Mouse (Mus musculus): ENCODE data around the gene Clp1. TPM values are rescaled to one million over a fixed set of nuclear protein-coding genes. Genes with fewer than 3 reads are reported as not detected.

Clp1 gene
- polyA plus RNA-seq, 1 experiment from 2014 or later: 35.9 TPM

DNA sequence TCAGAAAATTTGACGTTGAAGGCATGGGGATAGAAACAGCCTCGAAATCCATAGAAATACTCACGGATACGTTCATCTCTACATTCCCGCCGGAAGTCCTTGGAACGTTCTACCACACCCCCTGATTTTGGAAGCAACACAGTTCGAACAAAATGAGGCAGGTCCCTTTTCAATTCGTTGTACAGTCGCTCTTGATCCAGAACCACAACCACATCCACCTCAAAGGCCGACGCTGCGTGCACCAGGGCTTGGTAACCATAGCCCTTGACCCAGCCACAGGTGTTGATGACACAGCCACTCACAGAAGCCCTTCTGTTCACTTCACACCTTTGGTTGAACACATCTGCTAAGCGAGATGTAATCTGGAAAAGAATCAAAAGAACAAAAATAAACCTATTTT, 3.3 kb downstream of the Clp1 start:
- peaks cover 42% of the 10 kb centered on the region for H3K36me3 ChIP-seq (ENCODE audit: poor library complexity, severe bottlenecking)
- H3K4me1 ChIP-seq: peaks cover 29% of the 10 kb centered on the region
- H3K9ac ChIP-seq: no peak overlapping the region
- H3K9me3 ChIP-seq (replicated peaks): no peaks in the 10 kb centered on the region
- ATAC-seq: no peak
- H3K27me3 ChIP-seq: no peaks in the 10 kb centered on the region
- H3K4me2 ChIP-seq: no peak overlapping the region
- no peak overlapping the region for H3K4me3 ChIP-seq
- 96% methylated on average over 14 of the region's 14 CpGs for WGBS
- H3K27ac ChIP-seq: no peak overlapping the region

GRCm38 (mm10) chr2:84721182-84721581, 6.0 kb downstream of the Clp1 start:
- 92% methylated on average over 3 of the region's 3 CpGs for WGBS
- Histone ChIP-seq H3K27ac (no peak overlapping the region), H3K4me2 (no peak overlapping the region), H3K4me3 (no peak overlapping the region), H3K27me3 (no peaks in the 10 kb centered on the region), H3K36me3 (ENCODE audit: poor library complexity, severe bottlenecking) (peaks cover 42% of the 10 kb centered on the region), H3K4me1 (peaks cover 27% of the 10 kb centered on the region), H3K9me3 (replicated peaks) (no peaks in the 10 kb centered on the region), H3K9ac (no peak overlapping the region)
- no peak for ATAC-seq

DNA sequence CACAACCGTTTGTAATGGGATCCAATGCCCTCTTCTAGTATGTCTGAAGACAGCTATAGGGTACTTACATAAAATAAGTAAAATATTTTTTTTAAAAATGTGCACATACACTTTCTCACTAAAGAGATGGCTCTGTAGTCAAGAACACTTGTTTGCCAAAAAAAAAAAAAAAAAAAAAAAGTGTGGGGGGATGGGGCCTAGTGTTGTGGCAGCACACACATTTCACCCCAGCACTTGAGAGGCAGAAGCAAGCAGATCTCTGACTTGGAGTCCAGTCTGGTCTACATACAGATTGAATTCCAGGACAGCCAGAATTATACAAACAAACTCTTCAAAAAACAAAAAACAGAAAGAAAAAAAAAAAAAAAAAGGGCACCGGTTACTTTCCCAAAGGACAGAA, 6.4 kb downstream of the Clp1 start:
- Histone ChIP-seq H3K4me1 (peaks cover 24% of the 10 kb centered on the region), H3K27ac (no peak overlapping the region), H3K4me3 (no peak overlapping the region), H3K36me3 (ENCODE audit: poor library complexity, severe bottlenecking) (peaks cover 41% of the 10 kb centered on the region), H3K9ac (no peak overlapping the region), H3K9me3 (replicated peaks) (no peaks in the 10 kb centered on the region), H3K4me2 (no peak overlapping the region), H3K27me3 (no peaks in the 10 kb centered on the region)
- ATAC-seq: no peak
- 97% methylated on average over 2 of the region's 2 CpGs for WGBS

GRCm38 (mm10) chr2:84717357-84717756, 9.8 kb downstream of the Clp1 start:
- WGBS: 95% methylated on average over 4 of the region's 4 CpGs

GRCm38 (mm10) chr2:84716423-84717355, 10.5 kb downstream of the Clp1 start:
- Histone ChIP-seq H3K27ac (peak overlapping the region; percentile 96; the same call in 1 of the 2 replicates), H3K9me3 (replicated peaks) (no peaks in the 10 kb centered on the region), H3K4me3 (peak overlapping the region; percentile 96), H3K36me3 (ENCODE audit: poor library complexity, severe bottlenecking) (peaks cover 5% of the 10 kb centered on the region; the same call in 1 of the 2 replicates), H3K9ac (peak overlapping the region; percentile 78), H3K4me1 (peaks cover 26% of the 10 kb centered on the region), H3K4me2 (peak overlapping the region; percentile 82), H3K27me3 (no peaks in the 10 kb centered on the region)
- ATAC-seq: no peak
- 38% methylated on average over 9 of the region's 9 CpGs for WGBS

More at GRCm38 (mm10) chr2:84717357-84717756, 9.8 kb downstream of the Clp1 start:
- H3K36me3 ChIP-seq (ENCODE audit: poor library complexity, severe bottlenecking): peaks cover 12% of the 10 kb centered on the region
- no peak overlapping the region for H3K27ac ChIP-seq
- no peaks in the 10 kb centered on the region for H3K9me3 ChIP-seq (replicated peaks)
- ATAC-seq: no peak
- peaks cover 22% of the 10 kb centered on the region for H3K4me1 ChIP-seq
- no peak overlapping the region for H3K9ac ChIP-seq
- no peaks in the 10 kb centered on the region for H3K27me3 ChIP-seq
- no peak overlapping the region for H3K4me3 ChIP-seq
- no peak overlapping the region for H3K4me2 ChIP-seq

DNA sequence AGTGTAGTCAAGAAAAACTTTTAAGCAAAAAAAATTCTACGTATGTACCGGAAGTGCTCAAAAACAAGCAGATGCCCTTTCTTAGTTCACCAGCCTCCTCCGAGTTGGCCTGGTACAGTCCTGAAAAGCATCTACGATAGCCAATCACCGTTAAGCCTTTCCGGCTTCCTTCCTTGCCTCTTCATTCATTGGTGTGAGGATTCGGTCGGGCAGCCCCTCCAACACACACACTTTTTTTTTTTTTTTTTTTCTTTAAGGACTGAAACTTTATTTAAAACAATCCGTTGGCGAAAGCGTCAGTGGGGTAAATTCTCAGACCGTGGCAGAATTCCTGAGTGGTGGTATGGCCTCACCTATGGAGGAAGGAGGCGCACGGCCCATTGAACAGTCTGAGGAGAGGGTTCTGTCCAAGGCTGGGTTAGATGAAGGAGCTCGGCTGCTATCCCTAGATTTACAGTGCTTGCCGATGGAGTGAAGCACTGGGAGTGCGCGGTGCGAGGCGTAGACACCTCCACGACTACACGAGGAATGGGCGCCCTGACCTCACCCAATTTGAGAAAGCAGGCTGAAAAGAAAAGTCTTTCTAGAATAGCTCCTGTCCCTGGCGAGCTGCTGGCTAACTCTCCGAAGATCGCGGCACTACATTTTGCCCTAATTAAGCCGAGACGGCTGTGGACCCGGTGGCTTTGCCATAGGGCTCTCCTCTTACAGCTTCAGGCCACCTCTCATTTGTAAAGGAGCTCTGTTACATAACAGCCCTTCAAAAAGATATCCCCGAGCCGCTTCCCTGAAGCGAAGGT, 11.4 kb downstream of the Clp1 start:
- no peaks in the 10 kb centered on the region for H3K9me3 ChIP-seq (replicated peaks)
- H3K36me3 ChIP-seq (ENCODE audit: poor library complexity, severe bottlenecking): peaks cover 3% of the 10 kb centered on the region
- ATAC-seq: peak; percentile 95
- H3K27ac ChIP-seq: peak overlapping the region; percentile 96
- peaks cover 26% of the 10 kb centered on the region for H3K4me1 ChIP-seq
- peak overlapping the region; percentile 96 for H3K4me3 ChIP-seq
- no peaks in the 10 kb centered on the region for H3K27me3 ChIP-seq
- peak overlapping the region; percentile 82 for H3K4me2 ChIP-seq
- under 1% methylated on average over 33 of the region's 33 CpGs for WGBS
- peak overlapping the region; percentile 97 for H3K9ac ChIP-seq

DNA sequence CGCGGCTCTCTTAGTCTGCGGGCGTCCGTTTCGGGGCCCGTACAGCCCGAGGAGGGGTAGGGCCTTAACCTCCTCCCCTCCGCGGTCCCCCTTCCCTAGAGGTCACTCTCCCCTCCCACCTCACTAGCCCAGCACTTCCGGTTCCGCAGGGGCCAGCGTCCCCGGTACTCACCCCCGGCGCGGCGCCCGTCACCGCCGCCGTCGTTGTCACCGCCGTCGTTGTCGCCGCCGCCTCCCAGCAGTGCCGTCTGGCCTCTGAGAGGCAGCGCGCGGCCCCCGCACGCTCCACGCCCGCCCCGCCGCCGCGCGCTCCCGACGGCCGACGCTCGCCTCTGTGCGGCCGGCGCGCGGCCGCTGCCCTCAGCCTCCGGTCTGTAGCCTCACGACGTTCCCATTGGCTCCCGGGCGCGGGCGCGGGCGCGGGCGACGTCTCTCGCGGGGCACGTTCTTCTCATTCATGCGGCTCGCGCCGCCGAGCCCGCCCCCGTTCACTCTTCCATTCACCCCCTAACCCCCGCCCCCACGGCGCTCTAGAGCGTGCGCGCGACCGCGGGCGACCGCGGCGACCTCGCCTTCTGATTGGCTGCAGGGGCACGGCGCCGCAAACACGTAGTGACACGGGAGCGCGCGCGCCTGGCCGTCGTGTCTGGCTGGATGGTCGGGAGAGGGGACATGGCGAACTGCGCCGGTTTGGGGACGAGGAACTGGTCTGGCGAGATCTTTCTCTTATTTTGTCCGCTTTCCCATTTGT, 12.2 kb downstream of the Clp1 start, which contains the start of gene Zdhhc5:
Gene Zdhhc5, minus strand, starts transcription at position 370 of the 751 bp plus-strand sequence.
- under 1% methylated on average over 88 of the region's 107 CpGs for WGBS
- Histone ChIP-seq H3K36me3 (ENCODE audit: poor library complexity, severe bottlenecking) (peaks cover 11% of the 10 kb centered on the region), H3K9me3 (replicated peaks) (no peaks in the 10 kb centered on the region), H3K9ac (peak within 1 kb of the TSS; percentile 97), H3K4me3 (peak within 1 kb of the TSS; percentile 96), H3K27ac (peak within 1 kb of the TSS; percentile 96), H3K4me2 (peak within 1 kb of the TSS; percentile 82), H3K4me1 (peaks cover 29% of the 10 kb centered on the region), H3K27me3 (no peaks in the 10 kb centered on the region)
- peak; percentile 97 for ATAC-seq

GRCm38 (mm10) chr2:84714422-84714810, 12.7 kb downstream of the Clp1 start:
- no peaks in the 10 kb centered on the region for H3K27me3 ChIP-seq
- peak overlapping the region; percentile 97 for H3K9ac ChIP-seq
- peaks cover 15% of the 10 kb centered on the region for H3K36me3 ChIP-seq (ENCODE audit: poor library complexity, severe bottlenecking)
- peak overlapping the region; percentile 96 for H3K27ac ChIP-seq
- H3K9me3 ChIP-seq (replicated peaks): no peaks in the 10 kb centered on the region
- WGBS: 0% methylated on average over 12 of the region's 26 CpGs
- peak overlapping the region; percentile 96 for H3K4me3 ChIP-seq
- H3K4me2 ChIP-seq: peak overlapping the region; percentile 80
- peaks cover 32% of the 10 kb centered on the region for H3K4me1 ChIP-seq
- ATAC-seq: no peak; the same call in 1 of the 2 replicates

GRCm38 (mm10) chr2:84711898-84712297, 15.3 kb downstream of the Clp1 start:
- ATAC-seq: no peak
- Histone ChIP-seq H3K9me3 (replicated peaks) (no peaks in the 10 kb centered on the region), H3K4me2 (no peak overlapping the region), H3K27me3 (no peaks in the 10 kb centered on the region), H3K4me3 (no peak overlapping the region), H3K27ac (no peak overlapping the region), H3K4me1 (peaks cover 57% of the 10 kb centered on the region), H3K9ac (no peak overlapping the region), H3K36me3 (ENCODE audit: poor library complexity, severe bottlenecking) (peaks cover 37% of the 10 kb centered on the region)
- WGBS: 85% methylated on average over 2 of the region's 2 CpGs

- peaks cover 38% of the 10 kb centered on the region for H3K4me1 ChIP-seq
- H3K4me2 ChIP-seq: 0 out of 2 replicates have a peak overlapping the region, but pooled peaks have one; percentile 5
- H3K4me3 ChIP-seq: no peak overlapping the region
- H3K27me3 ChIP-seq: no peaks in the 10 kb centered on the region
- 23% methylated on average over 1 of the region's 1 CpGs for WGBS
- no peaks in the 10 kb centered on the region for H3K9me3 ChIP-seq (replicated peaks)
- no peak overlapping the region for H3K9ac ChIP-seq
- peaks cover 56% of the 10 kb centered on the region for H3K36me3 ChIP-seq (ENCODE audit: poor library complexity, severe bottlenecking)
- H3K27ac ChIP-seq: no peak overlapping the region
- no peak for ATAC-seq
These were observed 19.6 kb downstream of the Clp1 start for GRCm38 (mm10) chr2:84707523-84707922.

DNA sequence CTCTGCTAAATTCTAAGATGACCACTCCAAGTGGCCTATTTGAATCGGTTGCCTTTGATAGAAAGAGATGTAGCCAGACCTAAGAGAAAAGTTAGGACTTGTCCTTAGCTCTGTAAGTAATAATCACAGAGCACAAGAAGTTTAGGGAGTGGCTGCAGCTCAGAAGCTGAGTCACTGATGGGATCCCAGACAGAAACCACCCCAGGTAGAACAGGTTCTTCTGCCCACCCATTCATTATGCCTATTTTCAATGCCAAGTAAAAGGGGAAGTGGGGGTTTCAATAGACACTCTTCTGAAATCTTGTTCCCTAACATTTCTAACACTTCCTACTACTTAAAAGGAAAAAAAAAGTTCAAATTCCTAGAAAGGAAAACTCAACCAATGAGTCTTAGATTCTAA, 21.9 kb downstream of the Clp1 start:
- H3K9ac ChIP-seq: no peak overlapping the region
- H3K4me2 ChIP-seq: no peak overlapping the region
- H3K9me3 ChIP-seq (replicated peaks): no peaks in the 10 kb centered on the region
- no peak for ATAC-seq
- 97% methylated on average over 1 of the region's 1 CpGs for WGBS
- peaks cover 32% of the 10 kb centered on the region for H3K4me1 ChIP-seq
- H3K27me3 ChIP-seq: no peaks in the 10 kb centered on the region
- H3K4me3 ChIP-seq: no peak overlapping the region
- H3K27ac ChIP-seq: no peak overlapping the region
- peaks cover 59% of the 10 kb centered on the region for H3K36me3 ChIP-seq (ENCODE audit: poor library complexity, severe bottlenecking)

Data from forebrain, embryonic 13.5 days (tissue).